8 mouse cellular contexts compared by ENCODE assay signal in genomic region chr4:87806196-87806987, GRCm38 (mm10).
DNase-seq lines count a peak whose midpoint lies in the region; ATAC-seq lines count a peak whose summit lies in the region.
"Had no signal": no experiment of that assay in that cellular context is flagged by ENCODE, and none has a peak within 500 bp of the region (broad histone marks: within the 10 kb centered on the region; RNA-seq: fewer than 3 reads in every experiment).

No protein-coding gene starts in this region.

- H3K27ac ChIP-seq in kidney, embryonic 15.5 days = no peak overlapping the region
- H3K27ac ChIP-seq in forebrain, embryonic 15.5 days (replicated peaks) = no peak overlapping the region

- no peak overlapping the region for H3K4me2 ChIP-seq in kidney, embryonic 15.5 days
- H3K4me2 ChIP-seq in forebrain, embryonic 15.5 days (replicated peaks) = no peak overlapping the region

- H3K4me3 ChIP-seq in kidney, embryonic 15.5 days (replicated peaks) = no peak overlapping the region
- H3K4me3 ChIP-seq in forebrain, embryonic 15.5 days = no peak overlapping the region

- 24% methylated on average over 6 of the region's 6 CpGs for WGBS in kidney, embryonic 15.5 days
- WGBS in forebrain, embryonic 15.5 days = 20% methylated on average over 6 of the region's 6 CpGs

- H3K27me3 ChIP-seq in kidney, embryonic 15.5 days = no peaks in the 10 kb centered on the region
- no peaks in the 10 kb centered on the region for H3K27me3 ChIP-seq in forebrain, embryonic 15.5 days

- no peaks in the 10 kb centered on the region for H3K36me3 ChIP-seq in kidney, embryonic 15.5 days
- no peaks in the 10 kb centered on the region for H3K36me3 ChIP-seq in forebrain, embryonic 15.5 days

- ATAC-seq in kidney, embryonic 15.5 days (replicated peaks; ENCODE audit: low FRiP score) = peak; percentile 88
- ATAC-seq in forebrain, embryonic 15.5 days (replicated peaks) = 0 out of 2 replicates have a peak, but pooled peaks have one; percentile 60

- no peaks in the 10 kb centered on the region for H3K9me3 ChIP-seq in kidney, embryonic 15.5 days (replicated peaks)
- H3K9me3 ChIP-seq in forebrain, embryonic 15.5 days = no peaks in the 10 kb centered on the region

- H3K4me1 ChIP-seq in kidney, embryonic 15.5 days = 0 out of 2 replicates have a peak, but pooled peaks cover 3% of the 10 kb centered on the region
- peaks cover 35% of the 10 kb centered on the region for H3K4me1 ChIP-seq in forebrain, embryonic 15.5 days

- DNase-seq in kidney, adult 18-20 months = no peak
- DNase-seq in c-Kit-positive CD71-positive TER-119-negative erythroid progenitor cells, embryonic 14.5 days (ENCODE audit: low read depth) = peak; percentile 82
- peak; percentile 23 for DNase-seq in mesoderm, embryonic 11.5 days (ENCODE audit: low read depth, low spot score)
- no peak for DNase-seq in right cerebral cortex, adult 2 months (ENCODE audit: low spot score in 2 of 2)
- DNase-seq in right cerebral cortex, postnatal 4 days = no peak
- DNase-seq: kidney, adult 9 months had no signal

- H3K9ac ChIP-seq in kidney, embryonic 15.5 days = no peak overlapping the region
- H3K9ac ChIP-seq in forebrain, embryonic 15.5 days (replicated peaks) = no peak overlapping the region

Comparison
In these comparisons a context has a peak if more than half of its experiments do, and no peak if none do; other contexts are left out.
1. DNase-seq: peak in c-Kit-positive CD71-positive TER-119-negative erythroid progenitor cells, embryonic 14.5 days (single experiment) and mesoderm, embryonic 11.5 days (single experiment); none in kidney, adult 18-20 months (single experiment), right cerebral cortex, adult 2 months (0 of 2) and right cerebral cortex, postnatal 4 days (single experiment).